Mouse (Mus musculus) thymus, postnatal 0 days (tissue): ENCODE data around the gene Pgpep1. TPM values are rescaled to one million over a fixed set of nuclear protein-coding genes. Genes with fewer than 3 reads are reported as not detected.

Experiments
- DNase-seq: peaks from one replicate; pipeline ENCODE4 v3.0.0-alpha.2; 2015; ENCODE audit warnings: low spot score
- polyA plus RNA-seq: library from polyadenylated mRNA; unstranded; fragments of >200 nt; fragmentation: Nextera tagmentation; extraction: Ambion mirVana; gene quantifications from 2 replicates; pipeline ENCODE4 v1.2.1, GENCODE M21; 2015

The Pgpep1 gene
- polyA plus RNA-seq, 1 experiment from 2014 or later: 33.2 TPM

DNA sequence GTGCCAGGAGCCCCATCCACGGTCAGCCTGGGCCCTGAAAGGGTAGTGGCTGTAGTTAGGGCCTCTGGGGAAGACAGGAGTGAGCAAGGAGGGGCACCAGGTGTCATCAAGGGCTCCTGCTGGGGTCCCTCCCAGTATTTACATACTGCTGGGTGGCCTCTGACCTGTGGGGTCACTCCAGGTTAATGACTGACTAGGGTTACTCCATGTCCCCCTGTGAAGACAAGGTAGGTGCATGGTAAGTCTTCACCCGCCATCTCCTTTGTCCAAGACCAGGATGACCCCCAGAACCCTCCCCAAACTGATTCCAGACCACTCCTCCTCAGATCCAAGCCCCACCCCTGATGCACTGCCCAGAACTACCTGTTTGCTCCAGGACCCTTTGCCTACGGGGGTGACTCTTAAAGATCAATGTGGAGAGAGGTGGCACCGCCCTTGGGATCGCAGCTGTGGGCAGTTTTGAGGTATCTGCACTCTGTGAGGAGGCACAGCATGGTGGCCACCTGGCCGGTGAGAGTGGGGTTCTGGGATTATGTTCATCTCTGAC lies 27.8 kb downstream of the Pgpep1 start, which contains the start of gene Gdf15:
Gene Gdf15, minus strand, starts transcription at position 111 of the 547 bp plus-strand sequence.
- no peak for DNase-seq

DNA sequence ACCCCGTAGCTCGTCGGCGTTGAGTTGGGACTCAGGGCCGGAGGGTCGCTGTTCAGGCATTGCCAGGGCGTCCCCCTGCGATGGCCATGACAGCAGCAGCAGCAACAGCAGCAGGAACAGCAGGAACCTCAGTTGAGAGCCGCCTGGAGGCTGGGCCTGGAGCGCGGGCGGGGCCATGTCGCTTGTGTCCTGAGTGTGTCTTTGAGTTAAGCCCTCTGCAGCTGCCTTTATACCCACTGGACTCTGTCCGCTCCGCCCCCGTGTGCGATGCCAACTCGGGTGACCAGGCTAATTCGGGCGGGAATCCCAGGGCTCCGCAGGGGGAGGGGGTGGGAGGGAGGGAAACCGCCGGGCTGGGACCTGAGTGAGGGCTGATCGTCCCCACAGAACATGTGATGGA lies 28.8 kb downstream of the Pgpep1 start:
- DNase-seq: no peak

DNA sequence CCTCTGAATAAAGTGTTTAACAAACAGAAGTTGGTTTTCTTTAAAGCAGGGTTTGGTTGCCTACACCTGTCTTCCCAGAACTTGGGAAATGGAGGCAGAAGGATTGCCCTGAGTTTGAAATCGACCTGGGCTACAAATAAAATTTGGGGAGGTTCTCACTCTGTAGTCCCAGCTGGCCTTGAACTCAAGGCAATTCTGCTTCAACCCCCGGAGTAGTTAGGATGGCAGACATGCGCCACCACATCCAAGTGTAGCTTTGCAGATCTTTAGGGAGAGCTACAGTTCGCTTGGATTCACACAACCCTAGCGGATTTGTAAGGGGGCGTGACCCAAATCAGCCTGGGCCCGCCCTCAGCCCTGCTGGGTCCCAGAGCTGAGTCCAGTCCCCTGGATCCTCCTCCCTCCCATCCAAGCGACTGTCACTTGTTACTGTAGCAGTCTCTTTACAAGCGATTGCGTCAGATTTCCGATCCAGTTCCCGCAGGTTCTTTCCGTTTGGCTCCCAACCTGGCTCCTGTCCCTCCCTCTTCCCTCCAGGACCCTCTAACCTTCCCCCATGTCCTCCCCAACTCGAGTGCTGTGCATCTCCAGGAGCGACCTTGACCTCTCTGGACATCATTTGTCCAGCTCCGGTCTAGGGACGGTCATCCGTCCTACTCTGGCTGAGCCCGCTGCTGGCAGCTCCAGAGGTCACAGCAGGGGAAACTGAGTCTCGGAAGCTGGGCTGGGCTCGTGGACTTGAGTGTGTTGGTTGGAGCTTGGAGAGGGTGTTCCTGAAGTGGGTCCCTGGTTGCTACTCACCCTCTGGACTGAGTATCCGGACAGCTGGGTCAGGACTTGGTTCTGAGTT lies 29.4 kb downstream of the Pgpep1 start:
- no peak for DNase-seq

DNA sequence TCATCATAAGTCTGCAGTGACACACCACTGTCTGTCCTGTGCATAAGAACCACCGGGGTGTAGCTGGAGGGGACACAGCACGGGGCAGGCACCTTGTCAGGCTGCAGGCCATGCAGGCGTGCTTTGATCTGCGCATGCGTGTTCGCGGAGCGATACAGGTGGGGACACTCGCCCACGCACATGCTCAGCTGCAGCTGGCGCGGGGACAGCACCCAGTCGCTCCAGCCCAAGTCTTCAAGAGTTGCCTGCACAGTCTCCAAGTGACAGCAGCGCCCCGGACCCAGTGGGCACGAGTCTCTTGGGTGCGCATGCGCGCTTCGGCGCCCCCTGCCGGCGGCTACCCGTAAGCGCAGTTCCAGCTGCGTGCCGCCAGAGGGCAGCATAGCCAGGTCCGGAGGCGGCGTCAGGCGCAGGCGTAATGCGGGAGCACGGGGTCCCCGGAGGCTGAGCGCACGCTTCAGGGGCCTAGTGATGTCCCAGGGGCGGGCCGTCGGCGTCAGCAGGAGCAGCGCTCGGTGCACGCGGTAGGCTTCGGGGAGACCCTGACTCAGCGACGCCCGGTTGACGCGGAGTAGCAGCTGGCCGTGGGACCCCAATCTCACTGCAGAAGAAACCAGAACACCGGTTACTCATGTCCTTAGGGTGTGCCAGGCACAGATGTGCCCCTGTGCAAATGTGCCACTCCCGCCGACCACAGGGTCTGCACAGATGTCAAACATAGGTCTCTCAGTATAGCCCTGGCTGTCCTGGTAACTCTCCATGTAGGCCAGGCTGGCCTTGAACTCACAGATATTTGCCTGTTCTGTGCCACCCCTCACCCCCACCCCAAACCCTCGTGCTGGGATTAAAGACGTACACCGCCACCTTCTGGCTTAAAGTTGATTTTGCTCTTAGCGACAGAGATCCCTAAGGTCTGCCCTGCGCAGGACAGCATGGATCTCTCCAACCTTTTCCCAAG lies 30.3 kb downstream of the Pgpep1 start:
- DNase-seq: peak; percentile 97

DNA sequence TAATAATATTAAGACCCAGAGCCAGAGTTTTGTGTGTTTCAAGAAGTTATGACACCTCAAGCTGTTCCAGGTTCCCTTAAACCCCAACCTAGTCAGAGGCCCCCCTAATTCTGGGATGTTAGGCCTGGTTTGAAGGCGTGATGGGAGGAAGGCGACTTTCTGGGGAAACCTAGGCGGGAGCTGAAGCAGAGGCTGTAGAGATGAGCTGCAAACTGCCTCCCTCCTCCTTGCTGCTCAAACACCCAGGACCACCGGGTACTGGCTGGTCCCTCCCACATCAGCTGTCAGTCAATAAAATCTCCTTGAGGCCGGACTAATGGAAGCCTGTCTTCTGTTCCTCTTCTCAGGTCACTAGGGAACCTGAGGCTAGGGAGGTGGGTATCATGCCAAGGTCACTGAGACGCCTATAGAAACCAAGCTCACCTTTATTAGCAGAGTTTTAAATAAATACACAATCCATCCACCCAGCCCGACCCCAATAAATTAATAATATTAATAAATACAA lies 31.1 kb downstream of the Pgpep1 start:
- no peak for DNase-seq

DNA sequence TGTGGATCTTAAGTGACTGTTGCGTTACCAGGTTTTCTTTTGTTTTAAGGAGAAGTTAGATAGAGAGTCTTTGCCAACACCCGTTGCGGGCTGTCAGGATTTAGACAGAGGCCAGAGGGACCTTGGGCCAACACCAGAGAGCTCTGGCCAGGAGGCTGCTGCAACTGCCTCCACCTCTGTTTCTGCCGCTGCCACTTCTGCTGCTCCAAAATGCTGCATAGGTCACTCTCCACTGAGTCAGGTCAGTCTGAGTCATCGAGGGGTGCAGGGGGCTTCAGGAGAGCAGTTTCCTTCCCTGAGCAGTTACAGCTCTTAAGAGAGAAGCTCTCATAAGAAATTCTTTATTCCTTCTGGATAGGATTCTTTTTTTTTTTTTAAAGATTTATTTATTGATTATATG lies 33.1 kb downstream of the Pgpep1 start:
- no peak for DNase-seq

DNA sequence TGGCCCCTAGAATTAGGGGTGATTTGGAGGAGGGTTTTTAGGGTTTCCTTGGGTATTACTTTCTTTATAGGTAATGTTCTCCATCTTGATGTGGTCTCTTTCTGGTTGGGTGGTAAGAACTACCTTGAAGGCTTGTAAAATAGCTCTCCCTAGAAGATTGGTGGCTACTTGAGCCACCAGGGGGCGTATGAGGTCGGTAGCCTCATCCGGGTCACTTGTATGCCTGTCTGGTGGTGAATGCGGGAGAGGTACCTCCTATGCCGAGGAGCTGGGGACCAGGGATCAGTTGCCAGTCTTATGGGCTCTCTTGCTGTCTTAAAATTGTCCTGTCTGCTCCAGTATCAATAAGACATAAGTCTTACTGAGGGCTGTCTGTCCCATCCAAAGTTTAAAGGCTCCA lies 35.1 kb downstream of the Pgpep1 start:
- DNase-seq: peak; percentile 72

DNA sequence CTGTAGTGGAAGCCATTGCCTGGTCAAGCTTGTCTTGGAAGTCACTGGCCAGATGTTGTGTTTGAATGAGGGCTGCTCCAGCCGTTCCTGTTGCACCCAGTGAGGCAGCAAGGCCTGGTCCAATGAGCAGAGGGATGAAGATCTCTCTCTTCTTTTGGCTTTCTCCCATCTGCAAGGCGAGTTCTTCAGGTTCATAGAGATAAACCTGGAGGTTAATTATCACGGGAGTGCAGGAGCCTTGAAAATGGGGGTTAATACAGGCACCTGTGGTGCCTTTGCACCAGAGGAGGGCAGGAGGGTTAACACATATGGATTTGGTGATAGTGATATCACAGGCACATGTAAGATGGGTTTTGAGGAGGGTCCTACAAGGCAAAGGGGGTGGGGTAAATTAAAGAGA lies 38.0 kb downstream of the Pgpep1 start:
- no peak for DNase-seq

DNA sequence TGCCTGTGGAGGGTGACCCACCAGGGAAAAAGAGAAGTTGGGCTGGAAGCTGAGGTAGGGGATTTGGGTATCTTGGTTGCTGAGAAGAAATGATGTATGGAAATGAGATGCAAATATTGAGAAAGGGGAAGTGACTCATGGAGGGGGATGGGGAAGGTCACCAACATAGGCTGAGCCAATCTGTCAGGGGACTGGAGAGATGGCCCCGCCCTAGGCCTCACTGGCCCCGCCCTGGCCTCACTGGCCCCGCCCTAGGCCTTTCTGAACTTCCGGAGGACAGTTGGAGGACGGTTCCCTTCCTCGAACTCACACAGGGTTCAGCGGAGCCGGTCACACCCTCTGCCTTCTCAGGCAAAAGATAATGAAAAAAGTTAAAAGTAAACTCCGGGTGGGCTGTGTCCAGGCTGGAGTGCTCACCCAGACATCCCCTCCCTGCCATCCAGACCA lies 41.3 kb downstream of the Pgpep1 start:
- DNase-seq: peak; percentile 55

DNA sequence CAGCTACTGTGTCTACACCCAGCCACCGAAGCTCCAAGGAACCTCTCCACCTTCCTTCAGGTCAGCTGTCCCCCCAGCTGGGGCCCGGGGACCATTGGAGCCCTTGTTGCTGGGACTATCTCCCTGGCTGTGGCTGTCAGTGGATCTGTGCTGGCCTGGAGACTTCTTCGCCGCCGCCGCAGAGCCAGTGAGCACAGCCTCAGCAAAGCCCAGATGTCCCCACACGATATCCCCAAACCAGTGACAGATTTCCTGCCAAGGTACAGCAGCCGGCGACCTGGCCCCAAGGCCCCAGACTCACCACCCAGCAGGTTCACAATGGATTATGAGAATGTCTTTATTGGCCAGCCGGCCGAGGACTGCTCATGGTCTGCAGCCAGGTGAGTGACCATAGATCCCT lies 42.2 kb downstream of the Pgpep1 start:
- DNase-seq: no peak

DNA sequence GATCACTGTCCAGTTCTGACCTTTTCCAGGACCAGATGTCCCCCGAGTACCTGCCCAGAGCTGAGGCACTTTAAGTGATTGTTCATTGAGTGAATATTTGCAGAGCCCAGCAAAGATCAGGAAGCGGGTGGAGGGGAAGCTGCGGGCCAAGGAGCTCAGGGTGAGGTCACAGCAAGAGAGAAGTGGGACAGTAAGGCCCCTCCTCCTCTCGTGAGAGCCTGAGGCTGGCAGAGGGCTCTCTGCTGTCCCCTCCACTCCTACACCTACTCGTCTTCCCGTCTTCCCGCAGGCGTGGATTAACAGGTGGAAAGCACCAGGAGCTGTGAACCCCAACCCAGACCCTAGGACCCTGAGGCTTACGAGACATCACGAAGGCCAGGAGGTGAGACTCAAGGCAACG lies 43.5 kb downstream of the Pgpep1 start:
- DNase-seq: no peak

DNA sequence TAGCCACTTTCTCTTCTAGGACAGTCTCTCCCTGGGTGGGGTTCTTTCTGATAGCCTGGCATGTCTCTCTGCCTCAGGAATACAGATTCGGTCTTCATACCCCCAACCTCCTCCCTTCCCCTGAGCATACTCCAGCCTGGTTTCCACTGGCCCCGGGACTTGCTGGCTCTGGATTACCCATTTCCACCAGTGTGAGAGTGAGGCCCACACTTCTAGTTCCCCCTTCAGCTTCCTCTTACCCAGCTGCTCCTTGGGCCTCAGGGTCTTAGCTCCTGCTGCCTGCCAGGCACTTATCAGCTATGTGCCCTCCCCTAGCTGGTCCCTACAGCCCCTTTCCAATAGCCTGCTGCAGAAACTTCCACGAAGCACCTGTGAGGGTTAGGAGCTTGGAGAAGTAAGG lies 44.3 kb downstream of the Pgpep1 start, which contains the start of gene Lrrc25:
Gene Lrrc25, plus strand, starts transcription at position 262 of the 400 bp plus-strand sequence.
- DNase-seq: no peak

DNA sequence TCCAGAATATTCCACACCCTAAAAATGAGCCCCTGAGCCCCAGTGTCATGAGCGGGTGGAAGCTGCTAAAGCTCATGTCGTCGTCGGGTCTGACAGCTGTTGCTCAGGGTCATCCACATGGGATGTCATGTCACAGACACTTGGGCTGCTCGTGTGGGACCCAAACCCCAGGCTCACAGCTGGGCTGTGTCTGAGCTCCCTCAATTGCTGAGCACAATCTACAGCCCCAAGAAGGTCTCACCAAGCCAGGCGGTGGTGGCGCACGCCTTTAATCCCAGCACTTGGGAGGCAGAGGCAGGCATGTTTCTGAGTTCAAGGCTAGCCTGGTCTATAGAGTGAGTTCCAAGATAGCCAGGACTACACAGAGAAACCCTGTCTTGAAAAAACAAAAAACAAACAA lies 44.9 kb downstream of the Pgpep1 start:
- DNase-seq: no peak

DNA sequence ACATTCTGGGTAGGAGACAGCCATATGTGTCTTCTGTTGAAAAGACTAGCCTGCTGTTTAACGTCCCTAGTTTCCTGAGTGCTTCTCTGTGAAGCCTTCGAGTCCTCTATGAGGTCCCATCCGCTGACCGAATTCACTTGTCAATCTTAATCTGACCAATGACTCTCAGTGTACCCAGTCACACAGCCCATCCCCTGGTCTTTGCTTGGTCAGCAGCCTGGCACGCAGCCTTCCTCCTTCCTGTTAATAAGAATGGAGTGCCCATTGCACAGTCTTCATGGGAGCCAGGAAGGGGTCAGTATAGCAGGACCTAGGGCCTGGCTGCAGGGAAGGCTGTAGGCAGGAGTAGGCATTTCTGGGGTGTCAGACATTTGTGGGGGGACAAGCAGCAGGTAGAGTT lies 45.7 kb downstream of the Pgpep1 start:
- no peak for DNase-seq

DNA sequence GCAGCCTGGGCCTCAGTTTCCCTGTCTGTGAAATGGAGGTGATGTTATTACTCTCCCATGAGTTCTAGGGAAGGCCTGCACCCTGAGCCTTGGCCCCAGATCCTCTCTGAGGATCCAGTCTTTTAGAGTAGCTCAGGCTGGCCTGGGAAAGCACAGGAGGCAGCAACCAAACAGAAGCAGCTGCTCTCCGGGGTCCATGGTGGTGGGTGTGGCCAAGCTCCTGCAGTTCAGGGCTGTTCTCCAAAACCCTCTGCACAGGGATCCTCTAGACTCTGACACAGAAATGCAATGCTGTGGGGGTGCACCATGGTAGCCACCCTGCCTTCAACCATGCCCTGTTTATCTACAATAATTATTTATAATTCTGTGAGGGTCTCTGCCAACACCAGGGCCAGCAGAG lies 46.4 kb downstream of the Pgpep1 start:
- no peak for DNase-seq

DNA sequence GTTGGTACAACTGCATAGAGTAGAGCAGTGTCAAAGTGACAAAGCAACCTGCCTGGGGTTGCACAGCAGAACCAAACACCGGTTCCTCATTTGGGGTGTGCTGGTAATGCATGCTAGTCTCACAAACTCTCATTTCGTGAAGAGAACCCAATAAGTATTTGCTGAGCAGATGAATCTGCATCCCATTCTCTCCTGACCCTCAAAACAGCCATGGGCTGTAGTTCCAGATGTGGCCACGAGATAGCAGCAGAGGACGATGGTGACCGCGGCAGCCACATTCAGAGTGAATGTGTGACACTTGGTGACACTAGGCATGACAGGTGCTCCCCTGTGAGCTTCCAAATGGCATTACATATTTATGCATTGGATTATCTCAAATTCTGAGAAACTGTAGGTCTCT lies 48.3 kb downstream of the Pgpep1 start:
- peak; percentile 91 for DNase-seq

DNA sequence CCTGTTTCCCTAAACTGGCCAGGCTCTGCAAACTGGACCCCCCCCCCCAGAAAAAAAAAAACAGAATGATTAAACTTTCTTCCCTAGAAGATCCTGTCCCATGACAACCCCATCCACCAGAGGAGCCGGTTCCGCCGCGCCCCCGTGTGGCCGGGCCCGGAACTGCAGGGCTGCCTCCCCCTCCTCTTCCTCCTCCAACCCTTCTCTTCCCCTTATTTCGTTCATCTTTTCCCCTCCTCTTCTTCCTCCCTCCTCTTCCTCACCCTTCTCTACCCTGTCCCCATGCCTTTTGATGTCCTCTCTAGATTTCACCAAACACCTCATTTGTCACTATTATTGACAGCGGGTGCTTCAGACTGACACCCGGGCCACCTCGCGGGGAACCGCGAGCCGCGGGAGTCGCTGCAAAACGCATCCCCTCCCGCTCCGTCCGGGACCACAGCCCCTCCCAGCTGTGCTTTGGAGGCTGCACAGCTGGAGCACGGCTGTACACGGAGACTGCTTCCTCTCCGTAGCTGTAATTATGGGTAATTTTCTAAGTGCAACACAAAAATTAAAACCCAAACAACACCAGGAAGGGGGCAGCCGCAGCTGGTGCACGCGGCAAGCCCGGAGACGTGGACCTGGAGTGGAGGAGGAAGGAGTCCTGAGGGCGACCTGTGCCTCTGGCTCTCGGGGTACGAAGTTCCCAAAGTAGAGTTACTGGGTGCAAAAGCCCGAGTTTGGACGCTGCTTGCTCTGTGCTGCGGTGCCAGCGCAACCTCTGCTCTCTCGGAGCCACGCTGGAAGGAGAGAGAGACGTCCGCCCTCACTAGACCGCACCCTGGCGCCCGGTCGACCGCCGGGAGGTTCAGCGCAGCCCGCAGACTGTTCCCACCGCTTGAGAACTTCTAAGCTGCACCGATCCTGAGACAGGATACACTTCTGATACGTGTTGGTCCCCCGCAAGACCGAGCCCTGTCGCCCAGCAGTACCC lies 49.1 kb downstream of the Pgpep1 start:
- peak; percentile 77 for DNase-seq

DNA sequence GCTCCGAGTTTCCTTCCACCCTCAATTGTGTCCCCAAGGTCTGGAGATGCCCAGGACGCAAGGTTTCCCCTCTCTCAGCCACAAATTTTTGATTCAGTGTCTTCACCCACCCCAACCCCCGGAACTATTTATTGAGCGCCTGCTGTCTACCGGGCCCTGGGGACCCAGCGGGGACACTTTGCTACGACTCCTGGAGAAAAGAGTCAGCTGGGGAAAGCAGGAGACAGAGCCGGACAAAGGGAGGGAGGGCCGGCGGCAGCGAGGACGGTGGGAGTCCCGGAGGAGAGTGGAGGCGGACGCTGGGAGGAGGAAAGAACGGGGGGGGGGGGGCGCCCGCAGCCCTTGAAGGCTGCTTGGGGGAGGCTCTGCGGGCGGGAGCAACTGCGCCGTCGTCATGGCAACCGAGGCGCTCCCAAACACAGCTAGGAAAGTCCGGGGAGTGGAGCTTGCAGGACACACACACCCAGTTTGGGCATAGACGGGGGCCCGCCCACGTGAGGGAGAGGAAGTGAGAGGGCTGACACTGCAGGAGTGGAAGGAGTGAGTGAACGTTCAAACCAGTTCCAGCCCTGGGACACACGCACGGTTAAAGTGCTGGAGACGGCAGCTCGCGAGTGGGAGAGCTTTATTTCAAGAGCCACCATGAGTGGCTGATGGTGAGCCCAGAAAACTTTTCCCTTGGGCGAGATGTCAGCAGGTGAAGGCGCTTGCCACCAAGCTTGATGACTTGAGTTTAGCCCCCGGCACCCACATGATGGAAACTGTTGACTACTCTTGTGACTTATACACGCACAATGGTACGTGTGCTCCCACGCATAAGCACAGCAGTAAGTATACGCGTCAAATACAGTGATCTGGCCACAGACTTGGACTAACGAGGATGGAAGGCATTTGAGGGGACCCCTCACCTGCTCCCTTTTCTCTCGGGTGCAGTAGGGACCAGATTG lies 50.1 kb downstream of the Pgpep1 start:
- peak; percentile 81 for DNase-seq

DNA sequence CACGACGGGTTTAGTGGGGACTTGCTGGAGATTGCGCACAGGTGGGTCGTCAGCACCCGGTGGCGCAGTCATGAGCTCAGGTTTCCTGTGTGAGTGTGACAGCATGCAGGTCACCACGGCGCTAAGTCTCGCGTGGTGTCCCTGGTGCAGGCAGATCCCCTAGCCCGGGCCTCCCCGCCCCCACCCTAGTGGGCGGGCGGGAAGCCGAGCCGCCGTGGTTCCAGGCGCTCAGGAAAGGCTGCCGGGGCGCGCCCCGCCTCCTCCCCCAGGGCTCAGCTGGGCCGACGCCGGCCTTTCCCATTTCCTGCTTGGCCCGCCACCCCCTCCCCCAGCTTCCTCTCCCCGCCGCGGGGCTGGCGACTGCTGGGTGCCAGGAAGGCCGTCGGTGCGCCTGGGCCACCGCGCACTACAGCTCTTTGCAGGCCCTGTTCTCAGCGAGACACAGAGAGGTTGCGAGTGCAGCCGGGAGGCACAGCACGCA lies 50.8 kb downstream of the Pgpep1 start:
- DNase-seq: peak; percentile 90
